Mouse (Mus musculus) embryonic facial prominence, embryonic 13.5 days (tissue): ENCODE measurements around the gene Col9a2. TPM values are rescaled to one million over a fixed set of nuclear protein-coding genes. Genes with fewer than 3 reads are reported as not detected.
"Not testable (repeated sequence)": the region's sequence is repeated elsewhere in the genome, so short reads cannot be mapped to it uniquely, and the experiment has no call there.

Experiments
- ATAC-seq: fragments of 200-750 bp; cut with Nextera tagmentation; 2 replicates; pipeline ENCODE4 v1.8.0; 2017; ENCODE audit warnings: low read depth; ENCODE audit not compliant: insufficient number of reproducible peaks, insufficient read depth, low FRiP score, low TSS enrichment
- H3K27ac ChIP-seq: fragments of 300-500 bp; sonication (generic); 2 replicates; pipeline ENCODE4 v1.5.1; 2015; ENCODE audit warnings: moderate library complexity, mild to moderate bottlenecking, inconsistent platforms
- H3K27me3 ChIP-seq: fragments of 300-500 bp; sonication (generic); 2 replicates; pipeline ENCODE4 v1.6.1; 2015; ENCODE audit warnings: mild to moderate bottlenecking, inconsistent platforms
- H3K36me3 ChIP-seq: fragments of 300-500 bp; sonication (generic); 2 replicates; pipeline ENCODE4 v1.6.1; 2015; ENCODE audit warnings: mild to moderate bottlenecking, inconsistent platforms
- H3K4me1 ChIP-seq: fragments of 300-500 bp; sonication (generic); 2 replicates; pipeline ENCODE4 v1.6.1; 2015; ENCODE audit warnings: inconsistent platforms
- H3K4me2 ChIP-seq: fragments of 300-500 bp; sonication (generic); 2 replicates; pipeline ENCODE4 v1.6.1; 2015; ENCODE audit warnings: moderate library complexity, mild to moderate bottlenecking, inconsistent platforms
- H3K4me3 ChIP-seq: fragments of 300-500 bp; sonication (generic); 2 replicates; pipeline ENCODE4 v1.5.1; 2015; ENCODE audit warnings: mild to moderate bottlenecking, inconsistent platforms
- H3K9ac ChIP-seq: fragments of 300-500 bp; sonication (generic); 2 replicates; pipeline ENCODE4 v1.6.1; 2015; ENCODE audit warnings: mild to moderate bottlenecking, inconsistent platforms
- H3K9me3 ChIP-seq: fragments of 300-500 bp; sonication (generic); 2 replicates; pipeline ENCODE4 v1.6.1; 2016; ENCODE audit warnings: inconsistent platforms
- WGBS: fragments of 180-500 bp; shearing (Covaris S2); methylation state at CpG from one replicate; pipeline ENCODE4 v1.1.7; 2015; ENCODE audit warnings: mixed read lengths; 5-methylcytosine and 5-hydroxymethylcytosine counted together
- polyA plus RNA-seq: library from polyadenylated mRNA; unstranded; fragments of >200 nt; fragmentation: Nextera tagmentation; extraction: Ambion mirVana; gene quantifications from 2 replicates; pipeline ENCODE4 v1.2.1, GENCODE M21; 2015

Col9a2 gene
- polyA plus RNA-seq, 1 experiment from 2014 or later: 57.5 TPM

DNA sequence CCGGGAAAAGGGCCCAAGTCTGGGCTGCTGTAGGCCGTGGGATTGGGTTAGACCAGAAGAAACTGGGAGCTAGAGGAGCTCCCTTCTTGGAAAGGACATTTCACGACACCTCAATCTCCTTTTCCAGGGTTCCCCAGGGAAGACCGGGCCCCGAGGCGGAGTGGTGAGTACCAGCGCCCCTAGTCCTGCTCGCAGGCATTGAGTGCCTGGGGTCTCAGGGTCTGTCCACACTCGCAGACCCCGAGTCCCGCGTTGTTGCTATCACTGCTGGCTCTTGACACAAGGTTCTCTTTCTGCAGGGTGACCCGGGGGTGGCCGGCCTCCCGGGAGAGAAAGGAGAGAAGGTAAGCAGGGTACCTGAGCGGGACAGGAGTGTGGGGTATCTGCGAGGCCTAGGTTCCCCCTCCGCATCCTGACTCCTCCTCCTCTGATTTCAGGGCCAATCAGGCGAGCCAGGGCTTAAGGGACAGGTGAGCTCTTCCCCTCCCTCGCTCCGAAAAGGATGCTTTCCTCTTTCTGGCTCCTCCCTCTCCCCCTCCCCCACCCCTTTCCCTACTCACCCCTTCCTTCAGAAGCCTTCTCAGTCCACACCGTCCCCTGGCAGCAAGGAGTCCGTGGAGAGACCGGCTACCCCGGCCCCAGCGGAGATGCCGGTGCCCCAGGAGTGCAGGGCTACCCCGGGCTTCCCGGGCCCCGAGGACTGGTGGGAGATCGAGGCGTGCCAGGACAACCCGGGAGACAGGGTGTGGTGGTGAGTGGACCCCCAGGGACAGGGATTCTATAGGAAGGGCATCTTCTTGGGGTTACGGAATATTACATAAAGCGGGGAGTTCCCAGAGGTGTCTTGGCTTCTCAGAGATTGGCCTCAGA, 13.5 kb downstream of the Col9a2 start:
- Histone ChIP-seq H3K4me3 (peak overlapping the region; percentile 27), H3K27me3 (peaks cover 13% of the 10 kb centered on the region), H3K9me3 (no peaks in the 10 kb centered on the region), H3K9ac (0 out of 2 replicates have a peak overlapping the region, but pooled peaks have one; percentile 51), H3K27ac (no peak overlapping the region), H3K4me2 (peak overlapping the region; percentile 53), H3K4me1 (peaks cover 8% of the 10 kb centered on the region), H3K36me3 (peaks cover 12% of the 10 kb centered on the region)
- ATAC-seq: peak; percentile 34; the same call in 1 of the 2 replicates
- 9% methylated on average over 35 of the region's 35 CpGs for WGBS

DNA sequence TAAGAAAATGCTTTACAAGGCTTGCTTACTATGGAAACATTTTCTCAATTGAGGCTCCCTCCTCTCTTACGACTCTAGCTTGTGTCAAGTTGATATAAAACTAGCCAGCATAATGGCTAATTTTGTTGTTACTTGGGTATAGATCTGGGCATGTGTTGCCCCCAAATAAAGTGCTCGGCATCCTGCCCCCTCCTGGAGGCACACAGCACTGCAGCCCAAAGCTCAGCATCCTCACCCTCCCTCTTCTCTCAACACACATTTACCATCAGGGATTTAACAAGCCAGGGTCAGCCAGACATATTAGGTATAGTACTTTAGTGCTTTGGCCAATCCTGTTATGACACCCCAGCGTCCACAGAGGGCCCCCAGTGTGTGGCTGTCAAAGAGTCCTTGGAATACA, 17.2 kb downstream of the Col9a2 start:
- Histone ChIP-seq H3K27ac (no peak overlapping the region), H3K9me3 (no peaks in the 10 kb centered on the region), H3K36me3 (peaks cover 22% of the 10 kb centered on the region), H3K27me3 (peaks cover 13% of the 10 kb centered on the region), H3K4me1 (peaks cover 8% of the 10 kb centered on the region), H3K9ac (no peak overlapping the region), H3K4me3 (no peak overlapping the region), H3K4me2 (no peak overlapping the region)
- WGBS: 39% methylated on average over 3 of the region's 3 CpGs
- ATAC-seq: no peak

DNA sequence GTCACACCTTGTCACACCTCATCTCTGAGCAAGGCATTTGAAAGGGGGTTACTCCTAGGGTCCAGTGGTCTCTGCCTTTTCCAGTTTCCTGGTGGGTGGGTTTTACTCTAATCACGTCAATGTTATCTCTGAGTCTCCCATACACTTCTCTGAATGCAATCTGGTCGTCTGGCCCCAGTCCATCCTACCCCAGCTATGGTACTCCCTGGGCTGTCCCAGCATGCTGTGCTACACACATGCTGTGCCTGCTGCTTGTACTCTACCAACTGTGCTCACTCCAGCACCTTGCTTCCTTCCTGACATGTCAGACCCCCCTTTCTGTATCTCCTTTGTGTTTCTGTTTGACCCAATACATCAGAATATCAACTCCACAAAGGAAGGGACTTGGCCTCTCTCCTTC, 17.8 kb downstream of the Col9a2 start:
- WGBS: 70% methylated on average over 2 of the region's 2 CpGs
- Histone ChIP-seq H3K9ac (no peak overlapping the region), H3K27me3 (peaks cover 13% of the 10 kb centered on the region), H3K36me3 (peaks cover 22% of the 10 kb centered on the region), H3K4me2 (no peak overlapping the region), H3K4me1 (peaks cover 7% of the 10 kb centered on the region), H3K4me3 (no peak overlapping the region), H3K9me3 (no peaks in the 10 kb centered on the region), H3K27ac (no peak overlapping the region)
- ATAC-seq: no peak

DNA sequence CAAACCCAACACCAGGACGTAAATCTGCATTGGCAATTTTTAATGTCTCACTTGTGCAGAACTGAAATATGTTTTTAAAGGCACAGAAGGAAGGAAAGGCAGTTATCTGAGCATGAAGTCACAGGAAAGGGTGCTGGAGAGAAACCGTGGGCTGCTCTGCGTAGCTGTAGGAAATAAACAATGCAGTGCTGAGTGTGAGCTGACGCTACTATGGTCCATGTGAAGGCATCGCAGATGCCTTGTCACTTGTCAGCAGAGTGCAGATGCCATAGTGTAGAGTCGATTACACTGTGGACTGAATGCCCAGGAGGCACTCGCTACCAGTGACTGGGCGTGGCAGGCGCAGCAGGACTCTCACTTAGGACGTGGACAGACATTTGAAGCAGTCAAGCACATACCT, 20.0 kb downstream of the Col9a2 start:
- not testable (repeated sequence) for H3K4me2 ChIP-seq, H3K4me1 ChIP-seq, H3K9ac ChIP-seq, H3K27me3 ChIP-seq, H3K9me3 ChIP-seq, H3K4me3 ChIP-seq, H3K27ac ChIP-seq, ATAC-seq
- peaks cover 40% of the 10 kb centered on the region for H3K36me3 ChIP-seq
- WGBS: 83% methylated on average over 10 of the region's 10 CpGs

DNA sequence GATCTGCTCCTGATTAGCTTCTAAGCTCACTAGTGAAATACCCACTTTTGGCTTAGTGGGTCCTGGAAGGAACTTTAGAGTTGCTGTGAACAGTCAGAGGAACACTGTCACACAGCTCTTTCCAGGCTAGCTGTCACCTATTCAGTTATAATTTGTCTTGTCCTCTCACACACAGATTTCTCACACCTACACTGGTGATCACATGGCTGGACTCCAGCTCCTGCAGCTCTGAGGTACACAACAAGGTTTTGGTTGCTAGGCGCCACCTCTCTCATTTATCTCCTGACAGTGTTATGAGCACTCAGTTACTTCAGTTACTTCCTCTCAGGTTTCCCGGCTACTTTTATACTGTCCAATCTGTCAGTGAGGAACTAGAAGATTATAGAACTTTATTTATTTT, 26.2 kb downstream of the Col9a2 start:
- WGBS: 84% methylated on average over 2 of the region's 2 CpGs
- H3K27me3 ChIP-seq: no peaks in the 10 kb centered on the region
- ATAC-seq: no peak
- no peak overlapping the region for H3K27ac ChIP-seq
- H3K4me2 ChIP-seq: no peak overlapping the region
- H3K4me3 ChIP-seq: no peak overlapping the region
- H3K9me3 ChIP-seq: no peaks in the 10 kb centered on the region
- H3K36me3 ChIP-seq: peaks cover 65% of the 10 kb centered on the region
- no peaks in the 10 kb centered on the region for H3K4me1 ChIP-seq
- H3K9ac ChIP-seq: no peak overlapping the region

DNA sequence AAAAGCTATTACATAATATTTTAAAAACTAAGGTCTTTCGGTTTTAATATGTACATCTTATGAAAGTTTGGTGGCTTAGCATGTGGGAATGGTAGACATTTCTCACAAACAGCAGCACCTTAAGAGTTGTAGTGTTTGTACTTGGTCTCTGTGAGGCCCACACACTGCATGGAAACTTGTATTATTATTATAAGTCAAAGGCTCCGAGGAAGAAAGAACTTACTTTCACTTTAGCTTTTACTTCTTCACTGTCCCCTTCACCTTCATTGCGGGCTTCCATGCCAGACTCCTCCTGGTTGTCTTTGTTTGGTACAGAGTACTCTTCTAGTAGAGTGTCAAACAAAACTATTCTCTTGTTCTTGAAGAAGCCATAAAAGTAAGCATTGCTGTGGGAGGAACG, 35.1 kb downstream of the Col9a2 start:
- 92% methylated on average over 4 of the region's 4 CpGs for WGBS
- no peak overlapping the region for H3K4me3 ChIP-seq
- no peak for ATAC-seq
- peaks cover 62% of the 10 kb centered on the region for H3K36me3 ChIP-seq
- H3K27ac ChIP-seq: no peak overlapping the region
- H3K27me3 ChIP-seq: no peaks in the 10 kb centered on the region
- no peak overlapping the region for H3K4me2 ChIP-seq
- no peaks in the 10 kb centered on the region for H3K4me1 ChIP-seq
- H3K9me3 ChIP-seq: no peaks in the 10 kb centered on the region
- H3K9ac ChIP-seq: no peak overlapping the region

DNA sequence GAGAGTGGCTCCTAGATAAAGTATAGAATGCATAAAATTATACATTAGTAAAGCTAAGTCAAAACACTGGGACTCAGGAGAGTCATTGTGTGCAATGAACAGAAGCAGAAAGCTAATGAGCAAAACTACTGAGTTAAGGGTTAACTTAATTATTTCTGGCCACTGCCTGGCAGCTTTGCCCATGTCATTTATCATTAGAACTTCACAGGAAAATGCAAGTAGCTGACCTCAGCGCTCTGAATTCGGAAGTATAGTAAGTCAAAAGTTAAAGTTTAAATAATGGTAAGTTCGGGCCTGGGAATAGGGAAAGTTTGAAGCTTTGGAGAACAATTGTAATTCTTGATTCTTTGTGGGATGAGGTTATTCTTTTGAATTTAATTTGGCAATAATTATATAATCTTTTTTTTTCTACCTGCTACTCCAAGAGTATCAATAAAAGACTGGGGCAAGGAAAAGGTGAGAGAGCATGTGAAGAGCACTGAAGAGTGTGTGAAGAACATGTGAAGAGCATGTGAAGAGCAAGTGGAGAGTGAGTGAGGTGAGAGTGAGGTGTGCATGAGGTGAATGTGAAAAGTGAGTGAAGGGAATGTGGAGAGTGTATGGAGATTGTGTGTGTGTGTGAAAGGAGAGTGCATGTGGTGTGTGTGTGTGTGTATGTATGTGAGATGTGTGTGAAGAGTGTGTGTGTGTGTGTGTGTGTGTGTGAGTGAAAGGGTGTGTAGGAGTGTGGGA, 38.9 kb downstream of the Col9a2 start:
- Histone ChIP-seq H3K4me3 (no peak overlapping the region), H3K27ac (no peak overlapping the region), H3K27me3 (no peaks in the 10 kb centered on the region), H3K9me3 (no peaks in the 10 kb centered on the region), H3K4me2 (no peak overlapping the region), H3K4me1 (no peaks in the 10 kb centered on the region), H3K36me3 (peaks cover 78% of the 10 kb centered on the region), H3K9ac (no peak overlapping the region)
- WGBS: 84% methylated on average over 3 of the region's 3 CpGs
- no peak for ATAC-seq

DNA sequence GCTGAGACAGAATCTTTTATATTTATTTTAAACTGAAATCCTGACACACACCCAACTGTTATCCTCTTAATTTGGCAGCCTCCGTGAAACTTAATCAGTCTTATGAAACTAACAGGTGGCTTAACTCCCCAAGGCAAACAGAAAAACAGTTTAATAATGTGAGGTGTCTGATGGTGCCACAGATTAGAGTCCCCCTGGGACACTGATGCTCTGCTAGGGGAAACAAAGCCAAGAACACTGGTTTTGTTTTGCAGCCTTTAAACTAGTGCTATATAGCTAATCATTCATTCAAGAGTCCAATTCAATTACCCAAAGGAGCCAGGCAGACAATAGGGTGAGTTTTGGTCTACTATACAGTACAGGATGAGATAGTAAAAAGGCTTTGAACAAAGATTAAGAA, 41.2 kb downstream of the Col9a2 start:
- H3K4me3 ChIP-seq: no peak overlapping the region

DNA sequence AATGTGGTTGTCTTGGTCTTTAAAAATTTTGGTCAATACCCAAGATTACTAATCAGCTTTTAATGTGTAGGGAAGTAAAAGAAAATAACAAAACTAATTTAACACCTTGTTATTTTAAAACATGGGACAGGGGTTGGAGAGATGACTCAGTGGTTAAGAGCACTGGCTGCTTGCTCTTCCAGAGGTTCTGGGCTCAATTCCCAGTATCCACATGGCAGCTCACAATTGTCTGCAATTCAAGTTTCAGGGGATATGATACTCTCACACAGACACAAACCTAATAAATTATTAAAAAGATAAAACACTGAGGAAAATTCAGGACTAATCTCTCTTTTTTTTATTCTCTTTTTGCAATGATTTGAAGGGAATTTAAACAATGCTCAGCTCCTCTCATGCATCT, 45.3 kb downstream of the Col9a2 start:
- H3K36me3 ChIP-seq: peaks cover 72% of the 10 kb centered on the region
- ATAC-seq: no peak
- H3K4me2 ChIP-seq: no peak overlapping the region

More for the DNA sequence above, 41.2 kb downstream of the Col9a2 start:
- WGBS: 84% methylated on average over 1 of the region's 1 CpGs
- Histone ChIP-seq H3K4me1 (no peaks in the 10 kb centered on the region), H3K4me2 (no peak overlapping the region), H3K27me3 (no peaks in the 10 kb centered on the region), H3K9me3 (no peaks in the 10 kb centered on the region), H3K9ac (no peak overlapping the region), H3K36me3 (peaks cover 81% of the 10 kb centered on the region), H3K27ac (no peak overlapping the region)
- ATAC-seq: no peak

DNA sequence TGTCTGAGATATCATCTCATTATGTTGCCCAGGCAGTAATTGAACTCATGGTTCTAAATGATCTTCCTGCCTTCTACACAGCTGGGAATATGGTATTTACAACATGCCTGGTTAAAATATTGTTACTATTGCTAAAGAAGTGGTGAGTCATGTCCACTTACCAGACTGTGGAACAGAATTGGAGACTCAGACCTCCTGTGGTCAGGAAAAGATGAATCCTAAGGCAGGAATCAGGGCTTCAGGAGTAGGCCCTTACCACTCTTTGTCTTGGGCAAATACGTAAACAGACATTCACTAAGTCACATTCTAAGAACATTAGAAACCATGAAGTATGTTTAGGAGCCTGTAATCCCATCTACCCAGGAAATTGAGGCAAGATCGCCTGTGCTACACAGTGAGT, 49.5 kb downstream of the Col9a2 start:
- Histone ChIP-seq H3K27me3 (no peaks in the 10 kb centered on the region), H3K4me1 (no peaks in the 10 kb centered on the region), H3K27ac (no peak overlapping the region), H3K9me3 (no peaks in the 10 kb centered on the region), H3K36me3 (peaks cover 70% of the 10 kb centered on the region), H3K4me3 (no peak overlapping the region), H3K9ac (no peak overlapping the region), H3K4me2 (no peak overlapping the region)
- WGBS: 82% methylated on average over 2 of the region's 2 CpGs
- ATAC-seq: no peak

More for the DNA sequence above, 45.3 kb downstream of the Col9a2 start:
- Histone ChIP-seq H3K4me1 (no peaks in the 10 kb centered on the region), H3K27ac (no peak overlapping the region), H3K27me3 (no peaks in the 10 kb centered on the region), H3K9ac (no peak overlapping the region), H3K4me3 (no peak overlapping the region), H3K9me3 (no peaks in the 10 kb centered on the region)

DNA sequence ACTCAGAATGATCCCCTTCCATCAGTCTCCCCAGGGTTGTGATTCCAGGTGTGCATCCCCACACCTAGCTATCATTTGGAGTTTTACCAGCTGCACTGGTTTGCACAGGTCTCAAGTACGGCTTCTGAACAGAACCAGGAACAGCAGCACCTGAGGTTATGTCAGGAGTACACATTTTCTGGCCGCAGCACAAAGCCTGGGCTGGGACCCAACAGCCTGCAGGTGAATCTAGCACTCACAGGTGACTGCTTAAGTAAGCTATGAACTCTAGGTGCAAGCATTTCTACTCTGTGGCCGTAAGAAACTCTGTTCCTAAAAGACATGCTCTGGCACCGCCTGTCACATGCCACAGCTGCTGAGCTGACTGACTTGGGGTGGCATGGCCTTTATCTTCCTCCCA, 51.0 kb downstream of the Col9a2 start:
- no peaks in the 10 kb centered on the region for H3K9me3 ChIP-seq
- peaks cover 75% of the 10 kb centered on the region for H3K36me3 ChIP-seq
- H3K4me2 ChIP-seq: no peak overlapping the region
- no peaks in the 10 kb centered on the region for H3K4me1 ChIP-seq
- ATAC-seq: no peak
- no peaks in the 10 kb centered on the region for H3K27me3 ChIP-seq
- no peak overlapping the region for H3K27ac ChIP-seq
- H3K9ac ChIP-seq: no peak overlapping the region
- WGBS: 90% methylated on average over 4 of the region's 4 CpGs
- no peak overlapping the region for H3K4me3 ChIP-seq
